Mouse (Mus musculus) urinary bladder, adult 18-20 months (tissue): ENCODE measurements around the gene Hoxa7.

Source experiments
- DNase-seq, 2 experiments: peaks; one replicate each; pipeline ENCODE4 v3.0.0; 2022; ENCODE audit warnings: low spot score in 2 of 2, mixed read lengths in 2 of 2

Gene Hoxa7

GRCm38 (mm10) chr6:52213119-52213986 lies 8.3 kb downstream of the Hoxa7 start, which contains the start of the genes Hoxa3 and Gm28308:
TSS of gene Hoxa3 (minus strand) at chr6:52213336.
TSS of gene Gm28308 (minus strand) at chr6:52213339.
- DNase-seq = peak; percentile 73 to 76

GRCm38 (mm10) chr6:52212556-52213118 lies 9.0 kb downstream of the Hoxa7 start:
- DNase-seq = peak in 1 of 2 experiments; percentile 36

GRCm38 (mm10) chr6:52211961-52212360 lies 9.7 kb downstream of the Hoxa7 start:
- peak in 1 of 2 experiments; percentile 8 for DNase-seq

GRCm38 (mm10) chr6:52211170-52211935 lies 10.3 kb downstream of the Hoxa7 start:
- peak in 1 of 2 experiments; percentile 75 for DNase-seq

- DNase-seq = no peak
Measured at GRCm38 (mm10) chr6:52209685-52210046, 12.0 kb downstream of the Hoxa7 start.

GRCm38 (mm10) chr6:52208868-52209684 lies 12.6 kb downstream of the Hoxa7 start:
- DNase-seq = peak in 1 of 2 experiments; percentile 5

GRCm38 (mm10) chr6:52208072-52208867 lies 13.4 kb downstream of the Hoxa7 start, which contains the start of gene Hoxa6:
TSS of gene Hoxa6 (minus strand) at chr6:52208722.
- DNase-seq = peak in 1 of 2 experiments; percentile 30

GRCm38 (mm10) chr6:52207684-52207976 lies 14.0 kb downstream of the Hoxa7 start:
- DNase-seq = no peak

- no peak for DNase-seq
Measured at GRCm38 (mm10) chr6:52206882-52207683, 14.6 kb downstream of the Hoxa7 start.

GRCm38 (mm10) chr6:52205638-52206621 lies 15.7 kb downstream of the Hoxa7 start:
- DNase-seq = no peak

- no peak for DNase-seq
Measured at GRCm38 (mm10) chr6:52205221-52205620, 16.4 kb downstream of the Hoxa7 start.

- peak in 1 of 2 experiments; percentile 51 for DNase-seq
Measured at GRCm38 (mm10) chr6:52204050-52204752, 17.5 kb downstream of the Hoxa7 start, which contains the start of gene Hoxa5. TSS of gene Hoxa5 (minus strand) at chr6:52204587.

- DNase-seq = no peak
Measured at GRCm38 (mm10) chr6:52203371-52204049, 18.1 kb downstream of the Hoxa7 start.

- no peak for DNase-seq
Measured at GRCm38 (mm10) chr6:52203121-52203370, 18.6 kb downstream of the Hoxa7 start.

GRCm38 (mm10) chr6:52202362-52203120 lies 19.1 kb downstream of the Hoxa7 start:
- no peak for DNase-seq

- DNase-seq = no peak
Measured at GRCm38 (mm10) chr6:52201269-52201668, 20.4 kb downstream of the Hoxa7 start.

GRCm38 (mm10) chr6:52200751-52201250 lies 20.9 kb downstream of the Hoxa7 start:
- DNase-seq = no peak
